Mouse (Mus musculus): ENCODE measurements around the gene Sulf2.

DNA sequence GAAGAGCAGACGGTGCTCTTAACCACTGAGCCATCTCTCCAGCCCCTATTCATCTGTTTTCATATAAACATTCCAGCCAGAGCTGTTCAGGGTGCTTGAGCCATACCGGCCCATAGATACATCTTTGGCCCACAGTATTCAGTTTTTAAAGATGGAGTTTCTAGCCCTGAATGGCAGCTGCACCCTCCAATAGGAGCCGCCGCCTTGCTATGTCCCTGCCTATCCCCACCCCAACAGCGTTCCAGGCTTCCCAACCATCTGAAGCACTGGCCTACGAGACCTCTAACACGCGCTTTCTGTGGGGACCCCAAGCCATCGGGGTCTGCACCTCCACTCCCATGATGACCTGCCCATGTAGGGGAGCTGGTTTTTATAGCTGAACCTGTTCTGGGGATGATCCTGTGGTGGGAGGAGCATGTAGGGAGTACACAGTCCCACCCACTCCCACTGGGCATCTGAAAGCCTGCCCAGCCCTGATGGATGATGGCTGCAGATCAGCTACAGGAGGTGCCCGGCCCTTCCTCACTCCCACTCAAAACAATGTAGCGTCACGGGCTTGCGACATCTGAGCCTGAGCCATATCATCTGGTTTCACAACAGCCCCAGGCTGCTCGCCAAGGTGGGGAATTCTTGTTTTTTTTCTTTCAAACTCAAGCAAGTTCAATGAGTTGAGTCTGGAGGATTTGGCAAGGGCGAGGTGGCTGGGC, 39.7 kb downstream of the Sulf2 start:
- no peak for TF ChIP-seq POLR2A (IDR thresholded peaks at IDR 0.05; ENCODE audit: low read depth, low read length)
- no peak for TF ChIP-seq CTCF (IDR thresholded peaks at IDR 0.05; ENCODE audit: extremely low read depth, insufficient read depth, insufficient read length, insufficient replicate concordance)

All from spleen, adult 2 months (tissue).